Mouse (Mus musculus) embryonic facial prominence, embryonic 13.5 days (tissue): ENCODE results near the gene Gle1. TPM values are rescaled to one million over a fixed set of nuclear protein-coding genes. Genes with fewer than 3 reads are reported as not detected.
"Not testable (repeated sequence)": the region's sequence is repeated elsewhere in the genome, so short reads cannot be mapped to it uniquely, and the experiment has no call there.

Source experiments
- ATAC-seq: fragments of 200-750 bp; cut with Nextera tagmentation; 2 replicates; pipeline ENCODE4 v1.8.0; 2017; ENCODE audit warnings: low read depth; ENCODE audit not compliant: insufficient number of reproducible peaks, insufficient read depth, low FRiP score, low TSS enrichment
- H3K27ac ChIP-seq: fragments of 300-500 bp; sonication (generic); 2 replicates; pipeline ENCODE4 v1.5.1; 2015; ENCODE audit warnings: moderate library complexity, mild to moderate bottlenecking, inconsistent platforms
- H3K27me3 ChIP-seq: fragments of 300-500 bp; sonication (generic); 2 replicates; pipeline ENCODE4 v1.6.1; 2015; ENCODE audit warnings: mild to moderate bottlenecking, inconsistent platforms
- H3K36me3 ChIP-seq: fragments of 300-500 bp; sonication (generic); 2 replicates; pipeline ENCODE4 v1.6.1; 2015; ENCODE audit warnings: mild to moderate bottlenecking, inconsistent platforms
- H3K4me1 ChIP-seq: fragments of 300-500 bp; sonication (generic); 2 replicates; pipeline ENCODE4 v1.6.1; 2015; ENCODE audit warnings: inconsistent platforms
- H3K4me2 ChIP-seq: fragments of 300-500 bp; sonication (generic); 2 replicates; pipeline ENCODE4 v1.6.1; 2015; ENCODE audit warnings: moderate library complexity, mild to moderate bottlenecking, inconsistent platforms
- H3K4me3 ChIP-seq: fragments of 300-500 bp; sonication (generic); 2 replicates; pipeline ENCODE4 v1.5.1; 2015; ENCODE audit warnings: mild to moderate bottlenecking, inconsistent platforms
- H3K9ac ChIP-seq: fragments of 300-500 bp; sonication (generic); 2 replicates; pipeline ENCODE4 v1.6.1; 2015; ENCODE audit warnings: mild to moderate bottlenecking, inconsistent platforms
- H3K9me3 ChIP-seq: fragments of 300-500 bp; sonication (generic); 2 replicates; pipeline ENCODE4 v1.6.1; 2016; ENCODE audit warnings: inconsistent platforms
- WGBS: fragments of 180-500 bp; shearing (Covaris S2); methylation state at CpG from one replicate; pipeline ENCODE4 v1.1.7; 2015; ENCODE audit warnings: mixed read lengths; 5-methylcytosine and 5-hydroxymethylcytosine counted together
- polyA plus RNA-seq: library from polyadenylated mRNA; unstranded; fragments of >200 nt; fragmentation: Nextera tagmentation; extraction: Ambion mirVana; gene quantifications from 2 replicates; pipeline ENCODE4 v1.2.1, GENCODE M21; 2015

Gle1 gene
- 70.1 and 76.8 TPM in 2 replicates for polyA plus RNA-seq

GRCm38 (mm10) chr2:29934906-29935599 is at the start of gene Gle1:
TSS of gene Gle1 (plus strand) at chr2:29935426.
- Histone ChIP-seq H3K4me3 (peak within 1 kb of the TSS; percentile 93), H3K9ac (peak within 1 kb of the TSS; percentile 80), H3K27me3 (no peaks in the 10 kb centered on the region), H3K27ac (peak within 1 kb of the TSS; percentile 88), H3K9me3 (no peaks in the 10 kb centered on the region), H3K36me3 (peaks cover 44% of the 10 kb centered on the region), H3K4me1 (peaks cover 6% of the 10 kb centered on the region), H3K4me2 (peak within 1 kb of the TSS; percentile 70)
- 3% methylated on average over 44 of the region's 44 CpGs for WGBS
- ATAC-seq, result peak; percentile 80

- peaks cover 16% of the 10 kb centered on the region for H3K4me1 ChIP-seq
- not testable (repeated sequence) for H3K4me2 ChIP-seq, H3K4me3 ChIP-seq, H3K9me3 ChIP-seq, H3K9ac ChIP-seq, H3K27ac ChIP-seq, H3K27me3 ChIP-seq, ATAC-seq, H3K36me3 ChIP-seq
- WGBS, result 84% methylated on average over 9 of the region's 9 CpGs
These were observed 48.5 kb upstream of the Gle1 start for GRCm38 (mm10) chr2:29886659-29887292.

- peak within 1 kb of the TSS; percentile 99 for H3K4me3 ChIP-seq
- H3K36me3 ChIP-seq, result peaks cover 27% of the 10 kb centered on the region
- peak within 1 kb of the TSS; percentile 90 for H3K27ac ChIP-seq
- peak within 1 kb of the TSS; percentile 95 for H3K9ac ChIP-seq
- ATAC-seq, result peak; percentile 88
- H3K27me3 ChIP-seq, result 0 out of 2 replicates have a peak, but pooled peaks cover 3% of the 10 kb centered on the region
- no peaks in the 10 kb centered on the region for H3K9me3 ChIP-seq
- H3K4me2 ChIP-seq, result peak within 1 kb of the TSS; percentile 84
- peaks cover 16% of the 10 kb centered on the region for H3K4me1 ChIP-seq
- WGBS, result under 1% methylated on average over 70 of the region's 70 CpGs
These were observed 45.9 kb upstream of the Gle1 start, which contains the start of gene Odf2 for GRCm38 (mm10) chr2:29889066-29889944. TSS of gene Odf2 (plus strand) at chr2:29889221.

GRCm38 (mm10) chr2:29889991-29890833 is 45.0 kb upstream of the Gle1 start:
- WGBS, result under 1% methylated on average over 58 of the region's 61 CpGs
- Histone ChIP-seq H3K9me3 (no peaks in the 10 kb centered on the region), H3K27me3 (0 out of 2 replicates have a peak, but pooled peaks cover 3% of the 10 kb centered on the region), H3K27ac (peak overlapping the region; percentile 90), H3K4me2 (peak overlapping the region; percentile 84), H3K9ac (peak overlapping the region; percentile 95), H3K4me3 (peak overlapping the region; percentile 99), H3K36me3 (peaks cover 36% of the 10 kb centered on the region), H3K4me1 (peaks cover 16% of the 10 kb centered on the region)
- ATAC-seq, result peak; percentile 86

- H3K36me3 ChIP-seq, result peaks cover 50% of the 10 kb centered on the region
- H3K4me2 ChIP-seq, result no peak overlapping the region
- 93% methylated on average over 6 of the region's 6 CpGs for WGBS
- no peaks in the 10 kb centered on the region for H3K9me3 ChIP-seq
- no peak overlapping the region for H3K4me3 ChIP-seq
- ATAC-seq, result no peak
- peaks cover 16% of the 10 kb centered on the region for H3K4me1 ChIP-seq
- H3K27ac ChIP-seq, result no peak overlapping the region
- H3K27me3 ChIP-seq, result no peaks in the 10 kb centered on the region
- no peak overlapping the region for H3K9ac ChIP-seq
These were observed 43.5 kb upstream of the Gle1 start for GRCm38 (mm10) chr2:29891773-29892172.

GRCm38 (mm10) chr2:29896071-29896470 is 39.2 kb upstream of the Gle1 start:
- Histone ChIP-seq H3K4me3 (no peak overlapping the region), H3K27me3 (no peaks in the 10 kb centered on the region), H3K4me2 (no peak overlapping the region), H3K4me1 (peaks cover 4% of the 10 kb centered on the region), H3K36me3 (peaks cover 93% of the 10 kb centered on the region), H3K9me3 (no peaks in the 10 kb centered on the region), H3K27ac (no peak overlapping the region), H3K9ac (no peak overlapping the region)
- WGBS, result 93% methylated on average over 1 of the region's 1 CpGs
- no peak for ATAC-seq

- H3K36me3 ChIP-seq, result peaks cover 98% of the 10 kb centered on the region
- H3K9me3 ChIP-seq, result no peaks in the 10 kb centered on the region
- H3K4me3 ChIP-seq, result no peak overlapping the region
- no peaks in the 10 kb centered on the region for H3K27me3 ChIP-seq
- WGBS, result 82% methylated on average over 2 of the region's 2 CpGs
- H3K27ac ChIP-seq, result no peak overlapping the region
- ATAC-seq, result no peak
- no peak overlapping the region for H3K9ac ChIP-seq
- no peaks in the 10 kb centered on the region for H3K4me1 ChIP-seq
- H3K4me2 ChIP-seq, result no peak overlapping the region
These were observed 37.9 kb upstream of the Gle1 start for GRCm38 (mm10) chr2:29897366-29897765.

GRCm38 (mm10) chr2:29898081-29898480 is 37.1 kb upstream of the Gle1 start:
- Histone ChIP-seq H3K9me3 (no peaks in the 10 kb centered on the region), H3K27ac (no peak overlapping the region), H3K36me3 (peaks cover 98% of the 10 kb centered on the region)

GRCm38 (mm10) chr2:29902194-29902593 is 33.0 kb upstream of the Gle1 start:
- H3K9me3 ChIP-seq, result no peaks in the 10 kb centered on the region
- no peak overlapping the region for H3K9ac ChIP-seq
- H3K4me3 ChIP-seq, result no peak overlapping the region
- no peak overlapping the region for H3K4me2 ChIP-seq
- ATAC-seq, result no peak
- WGBS, result 93% methylated on average over 10 of the region's 10 CpGs
- H3K27me3 ChIP-seq, result no peaks in the 10 kb centered on the region
- H3K27ac ChIP-seq, result no peak overlapping the region
- H3K36me3 ChIP-seq, result peaks cover 97% of the 10 kb centered on the region
- H3K4me1 ChIP-seq, result no peaks in the 10 kb centered on the region

More at GRCm38 (mm10) chr2:29898081-29898480, 37.1 kb upstream of the Gle1 start:
- Histone ChIP-seq H3K4me2 (no peak overlapping the region), H3K27me3 (no peaks in the 10 kb centered on the region), H3K4me3 (no peak overlapping the region), H3K4me1 (no peaks in the 10 kb centered on the region), H3K9ac (0 out of 2 replicates have a peak overlapping the region, but pooled peaks have one; percentile 27)
- WGBS, result 100% methylated on average over 1 of the region's 1 CpGs
- no peak for ATAC-seq

GRCm38 (mm10) chr2:29908171-29908570 is 27.1 kb upstream of the Gle1 start:
- H3K9me3 ChIP-seq, H3K9ac ChIP-seq, ATAC-seq, H3K4me1 ChIP-seq, H3K4me2 ChIP-seq, H3K27me3 ChIP-seq, H3K27ac ChIP-seq, H3K4me3 ChIP-seq: not testable (repeated sequence)
- peaks cover 84% of the 10 kb centered on the region for H3K36me3 ChIP-seq
- WGBS, result 86% methylated on average over 2 of the region's 2 CpGs
